Mouse (Mus musculus) cortical plate, adult 2 months (tissue): Measurements from ENCODE around the gene Il4. TPM values are rescaled to one million over a fixed set of nuclear protein-coding genes. Genes with fewer than 3 reads are reported as not detected.
"Not testable (repeated sequence)": the region's sequence is repeated elsewhere in the genome, so short reads cannot be mapped to it uniquely, and the experiment has no call there.

Source experiments
- H3K27ac ChIP-seq: fragments of 200-500 bp; 2 replicates; pipeline ENCODE4 v1.5.1; 2012; ENCODE audit warnings: low read length, control low read depth, inconsistent platforms; ENCODE audit not compliant: insufficient read depth
- H3K4me1 ChIP-seq: fragments of 200-500 bp; 2 replicates; pipeline ENCODE4 v1.6.1; 2011; ENCODE audit warnings: low read length; ENCODE audit not compliant: control insufficient read depth, insufficient read depth
- H3K4me3 ChIP-seq: fragments of 200-500 bp; 2 replicates; pipeline ENCODE4 v1.5.1; 2011; ENCODE audit warnings: mild to moderate bottlenecking, low read length, control low read depth; ENCODE audit not compliant: insufficient read depth
- CTCF ChIP-seq: fragments of 200-500 bp; IDR thresholded peaks from 2 replicates; pipeline ENCODE4 v1.5.1; 2011; ENCODE audit warnings: mild to moderate bottlenecking, control low read depth, low read length; ENCODE audit not compliant: insufficient read depth; ENCODE audit errors: extremely low read depth
- POLR2A ChIP-seq: fragments of 200-500 bp; IDR thresholded peaks from 2 replicates; pipeline ENCODE4 v1.6.1; 2011; ENCODE audit warnings: mild to moderate bottlenecking, low read length, control low read depth; ENCODE audit not compliant: insufficient read depth; ENCODE audit errors: extremely low read depth
- polyA plus RNA-seq: library from polyadenylated mRNA; depleted of rRNA; stranded (reverse); fragments of >200 nt; gene quantifications from 2 replicates; pipeline ENCODE4 v1.2.3, GENCODE M21; 2012; rRNA removed

Il4 gene
- polyA plus RNA-seq, 1 experiment: not detected

GRCm38 (mm10) chr11:53580562-53580961 lies 37.9 kb downstream of the Il4 start:
- TF ChIP-seq CTCF: no peak
- no peak for TF ChIP-seq POLR2A
- H3K27ac ChIP-seq: no peak overlapping the region
- no peak overlapping the region for H3K4me3 ChIP-seq
- H3K4me1 ChIP-seq: 0 out of 2 replicates have a peak, but pooled peaks cover 2% of the 10 kb centered on the region

GRCm38 (mm10) chr11:53567224-53568014 lies 51.0 kb downstream of the Il4 start, which contains the start of gene Kif3a:
Kif3a (plus strand) TSS chr11:53567379.
- TF ChIP-seq POLR2A: peak; percentile 86
- no peak for TF ChIP-seq CTCF
- peak within 1 kb of the TSS; percentile 48 for H3K4me3 ChIP-seq
- H3K27ac ChIP-seq: no peak within 1 kb of the TSS
- peaks cover 3% of the 10 kb centered on the region for H3K4me1 ChIP-seq

- TF ChIP-seq CTCF: no peak
- no peak for TF ChIP-seq POLR2A
- peaks cover 3% of the 10 kb centered on the region for H3K4me1 ChIP-seq
- H3K4me3 ChIP-seq: peak overlapping the region; percentile 48
- H3K27ac ChIP-seq: no peak overlapping the region
Measured at GRCm38 (mm10) chr11:53566646-53567045, 51.8 kb downstream of the Il4 start.

GRCm38 (mm10) chr11:53561986-53562385 lies 56.5 kb downstream of the Il4 start:
- Histone ChIP-seq H3K4me1 (no peaks in the 10 kb centered on the region), H3K27ac (no peak overlapping the region), H3K4me3 (no peak overlapping the region)
- TF ChIP-seq POLR2A (no peak), CTCF (no peak)

- not testable (repeated sequence) for H3K4me1 ChIP-seq, H3K4me3 ChIP-seq, H3K27ac ChIP-seq
Measured at GRCm38 (mm10) chr11:53559980-53560379, 58.5 kb downstream of the Il4 start.

GRCm38 (mm10) chr11:53557992-53558391 lies 60.5 kb downstream of the Il4 start:
- not testable (repeated sequence) for H3K27ac ChIP-seq, H3K4me1 ChIP-seq, H3K4me3 ChIP-seq

- not testable (repeated sequence) for H3K4me3 ChIP-seq, H3K4me1 ChIP-seq, H3K27ac ChIP-seq
Measured at GRCm38 (mm10) chr11:53556529-53556928, 61.9 kb downstream of the Il4 start.

Other genes with a start within 250 kb of the Il4 start
- gene Leap2, start 195.5 kb downstream of the Il4 start, polyA plus RNA-seq: not detected in 2 replicates
- gene Uqcrq, start 187.8 kb downstream of the Il4 start, polyA plus RNA-seq: 413 and 414 TPM in 2 replicates
- 2.2 and 2.3 TPM in 2 replicates for gene Gdf9, start 187.6 kb downstream of the Il4 start, polyA plus RNA-seq
- 0.04 and 0.10 TPM in 2 replicates for gene Gm10447, start 161.6 kb downstream of the Il4 start, polyA plus RNA-seq
- gene Shroom1, start 161.5 kb downstream of the Il4 start, polyA plus RNA-seq: 6.5 and 6.8 TPM in 2 replicates
- gene Gm9837, start 148.2 kb downstream of the Il4 start, polyA plus RNA-seq: not detected in 2 replicates
- 0.48 and 0.81 TPM in 2 replicates for gene Gm9945, start 138.5 kb downstream of the Il4 start, polyA plus RNA-seq
- 54.0 and 56.1 TPM in 2 replicates for gene Sowaha, start 138.4 kb downstream of the Il4 start, polyA plus RNA-seq
- gene Sept8, start 99.4 kb downstream of the Il4 start, polyA plus RNA-seq: 379 TPM in 2 replicates
- 98.7 and 107 TPM in 2 replicates for gene Kif3a, start 51.3 kb downstream of the Il4 start, polyA plus RNA-seq
- not detected in 2 replicates for gene Il13, start 16.0 kb upstream of the Il4 start, polyA plus RNA-seq
- 6.1 and 6.8 TPM in 2 replicates for gene Rad50, start 88.7 kb upstream of the Il4 start, polyA plus RNA-seq
- gene Il5, start 102.1 kb upstream of the Il4 start, polyA plus RNA-seq: 0.15 and 0.34 TPM in 2 replicates
- gene Irf1, start 151.3 kb upstream of the Il4 start, polyA plus RNA-seq: 10.9 and 13.8 TPM in 2 replicates
- 1.4 and 2.3 TPM in 2 replicates for gene Gm17334, start 154.5 kb upstream of the Il4 start, polyA plus RNA-seq
- gene Gm12216, start 240.6 kb upstream of the Il4 start, polyA plus RNA-seq: 3.7 and 5.5 TPM in 2 replicates